Mouse (Mus musculus): Measurements from ENCODE around the gene Tlr5.

The Tlr5 gene

DNA sequence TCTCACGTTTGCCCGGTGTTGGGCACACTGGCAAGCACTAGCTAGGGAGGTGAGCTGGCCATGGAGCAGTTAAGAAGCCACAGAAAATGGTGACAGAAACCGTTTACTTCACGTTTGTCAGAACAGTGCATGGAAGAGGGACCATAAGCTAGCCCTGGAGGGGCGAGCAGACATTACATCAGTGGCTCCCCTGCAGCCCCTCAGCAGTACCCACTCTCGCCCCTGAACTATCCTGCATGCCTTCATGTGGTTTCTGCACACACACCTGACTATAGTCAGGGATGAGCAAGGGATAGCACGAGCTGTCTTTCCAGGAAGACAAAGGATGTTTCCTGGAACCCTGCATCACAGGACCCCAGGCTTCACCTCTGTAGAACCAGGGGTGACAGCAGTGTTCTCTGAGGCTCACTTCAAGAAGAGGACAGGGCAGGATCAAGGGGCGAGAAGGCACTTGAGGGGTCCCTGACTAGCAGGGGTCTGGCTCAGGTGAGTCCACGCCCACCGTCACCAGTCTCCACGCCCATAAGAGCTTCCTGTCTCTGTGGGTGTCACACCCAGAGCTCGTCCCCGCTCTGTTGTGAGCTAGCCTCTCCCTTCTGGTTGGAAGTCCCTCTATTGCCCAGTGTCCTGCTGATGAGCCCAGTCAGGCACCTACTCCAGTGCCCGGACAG, 35.6 kb downstream of the Tlr5 start:
- in situ Hi-C loops (cut with MboI): no loop called here

DNA sequence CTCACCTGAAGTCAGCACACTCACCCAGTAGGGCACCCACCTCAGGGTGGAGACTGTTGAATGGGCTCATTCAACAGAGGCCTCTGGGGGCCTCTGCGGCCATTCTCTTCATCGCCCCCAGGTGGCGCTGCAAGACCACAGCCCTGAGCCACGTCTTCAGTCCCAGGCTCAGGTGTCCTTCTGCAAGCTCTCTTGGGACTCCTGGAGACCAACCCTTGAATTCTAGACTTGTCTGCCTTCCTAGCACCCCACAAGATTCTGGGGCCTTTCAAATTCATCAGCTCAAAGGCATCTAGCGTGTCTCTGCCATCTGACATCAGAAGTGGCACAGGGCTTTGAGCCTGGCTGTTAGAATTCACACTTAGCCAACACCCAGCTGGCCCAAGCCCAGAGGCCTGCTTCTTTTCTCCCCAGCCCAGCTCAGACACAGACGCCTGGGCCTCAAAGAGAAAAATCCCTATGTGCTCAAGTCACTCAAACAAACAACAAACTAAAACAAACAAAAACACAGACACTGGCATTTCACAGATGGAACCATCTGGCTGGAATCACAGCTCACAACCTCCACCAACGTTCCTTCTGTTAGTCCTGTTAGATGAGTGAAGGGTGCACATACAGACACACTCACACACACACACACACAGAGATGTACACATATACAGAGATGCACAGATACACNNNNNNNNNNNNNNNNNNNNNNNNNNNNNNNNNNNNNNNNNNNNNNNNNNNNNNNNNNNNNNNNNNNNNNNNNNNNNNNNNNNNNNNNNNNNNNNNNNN, 36.6 kb downstream of the Tlr5 start:
- in situ Hi-C loops (cut with MboI): no loop called here

Data from mature B cell (primary cell).